Mouse (Mus musculus) midbrain, embryonic 15.5 days (tissue): ENCODE measurements around the gene Tsga10. TPM values are rescaled to one million over a fixed set of nuclear protein-coding genes. Genes with fewer than 3 reads are reported as not detected.
A peak's percentile ranks its signal among the peaks of the same experiment; 100 is the strongest.
"Not testable (repeated sequence)": the region's sequence is repeated elsewhere in the genome, so short reads cannot be mapped to it uniquely, and the experiment has no call there.

Experiments used
- ATAC-seq: fragments of 200-750 bp; cut with Nextera tagmentation; replicated peaks from 2 replicates; pipeline ENCODE4 v1.8.0; 2017; ENCODE audit warnings: moderate TSS enrichment
- H3K27ac ChIP-seq: fragments of 300-500 bp; sonication (generic); 2 replicates; pipeline ENCODE4 v1.5.1; 2015; ENCODE audit warnings: mild to moderate bottlenecking, inconsistent platforms
- H3K27me3 ChIP-seq: fragments of 300-500 bp; sonication (generic); replicated peaks from 2 replicates; pipeline ENCODE4 v1.6.1; 2015; ENCODE audit warnings: inconsistent platforms
- H3K36me3 ChIP-seq: fragments of 300-500 bp; sonication (generic); replicated peaks from 2 replicates; pipeline ENCODE4 v1.6.1; 2015; ENCODE audit warnings: inconsistent platforms
- H3K4me1 ChIP-seq: fragments of 300-500 bp; sonication (generic); 2 replicates; pipeline ENCODE4 v1.6.1; 2015; ENCODE audit warnings: inconsistent platforms
- H3K4me2 ChIP-seq: fragments of 300-500 bp; sonication (generic); 2 replicates; pipeline ENCODE4 v1.6.1; 2015; ENCODE audit warnings: inconsistent platforms, mild to moderate bottlenecking, moderate library complexity
- H3K4me3 ChIP-seq: fragments of 300-500 bp; sonication (generic); 2 replicates; pipeline ENCODE4 v1.5.1; 2015; ENCODE audit warnings: mild to moderate bottlenecking, inconsistent platforms
- H3K9ac ChIP-seq: fragments of 300-500 bp; sonication (generic); 2 replicates; pipeline ENCODE4 v1.6.1; 2015; ENCODE audit warnings: mild to moderate bottlenecking, inconsistent platforms
- H3K9me3 ChIP-seq: fragments of 300-500 bp; sonication (generic); 2 replicates; pipeline ENCODE4 v1.6.1; 2016; ENCODE audit warnings: inconsistent platforms
- WGBS: fragments of 180-500 bp; shearing (Covaris S2); methylation state at CpG from one replicate; pipeline ENCODE4 v1.1.7; 2015; ENCODE audit warnings: mixed read lengths; 5-methylcytosine and 5-hydroxymethylcytosine counted together
- polyA plus RNA-seq: library from polyadenylated mRNA; unstranded; fragments of >200 nt; fragmentation: Nextera tagmentation; extraction: Ambion mirVana; gene quantifications from 2 replicates; pipeline ENCODE4 v1.2.1, GENCODE M21; 2015

Tsga10 gene
- polyA plus RNA-seq, 1 experiment from 2014 or later = 20.8 TPM

- H3K27me3 ChIP-seq = no peaks in the 10 kb centered on the region
- no peak overlapping the region for H3K27ac ChIP-seq
- H3K4me1 ChIP-seq = no peaks in the 10 kb centered on the region
- H3K4me3 ChIP-seq = no peak overlapping the region
- H3K9me3 ChIP-seq = no peaks in the 10 kb centered on the region
- ATAC-seq = no peak
- no peaks in the 10 kb centered on the region for H3K36me3 ChIP-seq
- 91% methylated on average over 8 of the region's 8 CpGs for WGBS
- no peak overlapping the region for H3K9ac ChIP-seq
- no peak overlapping the region for H3K4me2 ChIP-seq
Measured at GRCm38 (mm10) chr1:37729353-37729752, 136.9 kb downstream of the Tsga10 start.

GRCm38 (mm10) chr1:37728053-37728452 lies 138.2 kb downstream of the Tsga10 start:
- Histone ChIP-seq H3K9ac (no peak overlapping the region), H3K4me1 (no peaks in the 10 kb centered on the region), H3K27me3 (no peaks in the 10 kb centered on the region), H3K4me3 (no peak overlapping the region), H3K36me3 (no peaks in the 10 kb centered on the region), H3K9me3 (no peaks in the 10 kb centered on the region), H3K4me2 (no peak overlapping the region), H3K27ac (no peak overlapping the region)
- WGBS = 68% methylated on average over 10 of the region's 10 CpGs
- ATAC-seq = no peak

- Histone ChIP-seq H3K4me2 (no peak overlapping the region), H3K9ac (no peak overlapping the region), H3K4me1 (no peaks in the 10 kb centered on the region), H3K27ac (no peak overlapping the region), H3K27me3 (no peaks in the 10 kb centered on the region), H3K9me3 (no peaks in the 10 kb centered on the region), H3K4me3 (no peak overlapping the region), H3K36me3 (no peaks in the 10 kb centered on the region)
- ATAC-seq = no peak
- WGBS = 75% methylated on average over 8 of the region's 8 CpGs
Measured at GRCm38 (mm10) chr1:37727186-37727585, 139.0 kb downstream of the Tsga10 start.

- Histone ChIP-seq H3K9ac (no peak overlapping the region), H3K9me3 (no peaks in the 10 kb centered on the region), H3K4me2 (no peak overlapping the region), H3K4me3 (no peak overlapping the region), H3K36me3 (no peaks in the 10 kb centered on the region), H3K27me3 (0 out of 2 replicates have a peak, but pooled peaks cover 2% of the 10 kb centered on the region), H3K4me1 (no peaks in the 10 kb centered on the region), H3K27ac (peak overlapping the region; percentile 31; the same call in 1 of the 2 replicates)
- ATAC-seq = no peak
- 70% methylated on average over 8 of the region's 8 CpGs for WGBS
Measured at GRCm38 (mm10) chr1:37726426-37726825, 139.8 kb downstream of the Tsga10 start.

- peak; percentile 65; the same call in 1 of the 2 replicates for ATAC-seq
- Histone ChIP-seq H3K27me3 (peaks cover 6% of the 10 kb centered on the region; the same call in 1 of the 2 replicates), H3K4me3 (no peak overlapping the region), H3K36me3 (no peaks in the 10 kb centered on the region), H3K4me2 (peak overlapping the region; percentile 8; the same call in 1 of the 2 replicates), H3K4me1 (no peaks in the 10 kb centered on the region), H3K27ac (peak overlapping the region; percentile 31; the same call in 1 of the 2 replicates), H3K9me3 (no peaks in the 10 kb centered on the region), H3K9ac (no peak overlapping the region)
- WGBS = 64% methylated on average over 12 of the region's 12 CpGs
Measured at GRCm38 (mm10) chr1:37725880-37726279, 140.3 kb downstream of the Tsga10 start.

GRCm38 (mm10) chr1:37721092-37721491 lies 145.1 kb downstream of the Tsga10 start:
- 74% methylated on average over 5 of the region's 5 CpGs for WGBS
- no peak for ATAC-seq
- H3K9ac ChIP-seq = no peak overlapping the region

GRCm38 (mm10) chr1:37719761-37720640 lies 146.2 kb downstream of the Tsga10 start, which contains the start of gene 2010300C02Rik:
Gene 2010300C02Rik, minus strand, starts transcription at chr1:37720085.
- Histone ChIP-seq H3K27me3 (peaks cover 16% of the 10 kb centered on the region), H3K9ac (peak within 1 kb of the TSS; percentile 51), H3K4me1 (peaks cover 8% of the 10 kb centered on the region), H3K9me3 (no peaks in the 10 kb centered on the region), H3K4me2 (peak within 1 kb of the TSS; percentile 90), H3K36me3 (no peaks in the 10 kb centered on the region), H3K4me3 (peak within 1 kb of the TSS; percentile 71), H3K27ac (no peak within 1 kb of the TSS)
- 1% methylated on average over 56 of the region's 69 CpGs for WGBS
- ATAC-seq = peak; percentile 93

More at GRCm38 (mm10) chr1:37721092-37721491, 145.1 kb downstream of the Tsga10 start:
- peaks cover 8% of the 10 kb centered on the region for H3K4me1 ChIP-seq
- no peak overlapping the region for H3K4me2 ChIP-seq
- no peak overlapping the region for H3K4me3 ChIP-seq
- H3K9me3 ChIP-seq = no peaks in the 10 kb centered on the region
- peaks cover 16% of the 10 kb centered on the region for H3K27me3 ChIP-seq
- H3K27ac ChIP-seq = no peak overlapping the region
- H3K36me3 ChIP-seq = no peaks in the 10 kb centered on the region

GRCm38 (mm10) chr1:37719030-37719723 lies 147.1 kb downstream of the Tsga10 start:
- Histone ChIP-seq H3K4me1 (peaks cover 8% of the 10 kb centered on the region), H3K4me3 (peak overlapping the region; percentile 71), H3K4me2 (peak overlapping the region; percentile 90), H3K9me3 (no peaks in the 10 kb centered on the region), H3K36me3 (no peaks in the 10 kb centered on the region), H3K27ac (no peak overlapping the region), H3K27me3 (peaks cover 16% of the 10 kb centered on the region), H3K9ac (peak overlapping the region; percentile 51)
- peak; percentile 80 for ATAC-seq
- WGBS = 4% methylated on average over 47 of the region's 49 CpGs

GRCm38 (mm10) chr1:37718516-37718915 lies 147.7 kb downstream of the Tsga10 start:
- H3K4me2 ChIP-seq = peak overlapping the region; percentile 90; the same call in 1 of the 2 replicates
- WGBS = 53% methylated on average over 7 of the region's 7 CpGs
- ATAC-seq = no peak
- peaks cover 8% of the 10 kb centered on the region for H3K4me1 ChIP-seq
- H3K9me3 ChIP-seq = no peaks in the 10 kb centered on the region
- no peak overlapping the region for H3K27ac ChIP-seq
- H3K36me3 ChIP-seq = no peaks in the 10 kb centered on the region
- H3K4me3 ChIP-seq = no peak overlapping the region
- peaks cover 16% of the 10 kb centered on the region for H3K27me3 ChIP-seq
- no peak overlapping the region for H3K9ac ChIP-seq

GRCm38 (mm10) chr1:37717415-37718195 lies 148.6 kb downstream of the Tsga10 start:
- H3K4me1 ChIP-seq = peaks cover 8% of the 10 kb centered on the region
- H3K4me3 ChIP-seq = no peak overlapping the region
- no peak overlapping the region for H3K27ac ChIP-seq
- H3K9me3 ChIP-seq = no peaks in the 10 kb centered on the region
- no peak overlapping the region for H3K4me2 ChIP-seq
- 83% methylated on average over 14 of the region's 14 CpGs for WGBS
- H3K36me3 ChIP-seq = no peaks in the 10 kb centered on the region
- H3K9ac ChIP-seq = no peak overlapping the region
- ATAC-seq = no peak
- peaks cover 16% of the 10 kb centered on the region for H3K27me3 ChIP-seq

GRCm38 (mm10) chr1:37712357-37712737 lies 153.9 kb downstream of the Tsga10 start:
- ATAC-seq, H3K4me3 ChIP-seq, H3K9ac ChIP-seq, H3K4me2 ChIP-seq, H3K27ac ChIP-seq, H3K9me3 ChIP-seq, H3K36me3 ChIP-seq, H3K27me3 ChIP-seq, H3K4me1 ChIP-seq: not testable (repeated sequence)
- 80% methylated on average over 4 of the region's 4 CpGs for WGBS
